Mouse (Mus musculus): ENCODE results near the gene Fsd1l. TPM values are rescaled to one million over a fixed set of nuclear protein-coding genes. Genes with fewer than 3 reads are reported as not detected.

Fsd1l gene
- polyA plus RNA-seq, 2 experiments: 5.7 to 9.8 TPM

DNA sequence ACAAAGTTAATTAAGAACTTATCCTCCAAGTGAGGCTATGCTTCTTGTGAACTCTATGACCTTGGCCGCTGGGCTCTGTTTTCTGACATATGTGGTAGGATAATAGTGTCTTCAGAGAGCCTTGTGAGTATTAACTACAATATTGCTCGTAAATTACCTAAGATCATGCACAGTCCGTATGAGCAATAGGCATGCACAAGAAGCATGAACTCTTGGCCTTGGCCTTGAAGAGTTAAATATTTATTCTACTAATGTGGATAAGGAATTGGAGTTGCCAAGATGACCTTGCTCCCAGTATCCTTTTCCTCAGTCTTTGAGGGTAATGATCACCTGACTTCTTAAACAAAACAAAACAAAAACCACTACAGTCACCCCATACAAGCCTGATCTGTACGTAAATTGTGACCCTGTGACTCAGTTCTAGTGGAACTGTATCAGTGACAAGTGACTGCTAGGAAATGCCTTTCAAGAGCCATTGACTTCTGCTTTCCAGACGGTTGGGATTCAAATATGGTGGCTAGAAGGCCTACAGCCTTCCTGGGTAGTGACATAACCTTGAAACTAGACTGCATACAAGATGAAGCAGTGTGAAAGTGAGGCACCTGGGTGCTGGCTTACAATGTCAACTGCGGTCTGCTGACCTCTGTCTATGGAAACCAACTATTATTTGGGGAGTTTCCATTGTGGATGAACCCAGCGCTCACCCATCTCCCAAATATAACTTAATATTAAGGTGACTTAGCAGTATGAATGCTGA is 40.4 kb upstream of the Fsd1l start:
- no peak for TF ChIP-seq POLR2A (IDR thresholded peaks at IDR 0.05; ENCODE audit: borderline replicate concordance, extremely low read depth, insufficient read depth, insufficient read length)
- H3K4me3 ChIP-seq (replicated peaks; ENCODE audit: low read length): no peak overlapping the region
- DNase-seq (ENCODE audit: low spot score) (no peak), ATAC-seq (ENCODE audit: low FRiP score, low read depth) (no peak)
- H3K9ac ChIP-seq (ENCODE audit: low read depth, low read length, severe bottlenecking): no peak overlapping the region
- H3K9me3 ChIP-seq (ENCODE audit: control insufficient read depth, low read length): no peaks in the 10 kb centered on the region
- H3K27ac ChIP-seq (replicated peaks; ENCODE audit: low read depth, low read length): no peak overlapping the region
- no peak overlapping the region for H3K4me2 ChIP-seq (replicated peaks; ENCODE audit: low read depth, low read length, severe bottlenecking)
- no peaks in the 10 kb centered on the region for H3K4me1 ChIP-seq (ENCODE audit: control insufficient read depth, insufficient read depth, low read length)
- 93% methylated on average over 7 of the region's 7 CpGs for WGBS
- no peaks in the 10 kb centered on the region for H3K36me3 ChIP-seq (ENCODE audit: control insufficient read depth, insufficient read depth, low read length)
- no peaks in the 10 kb centered on the region for H3K27me3 ChIP-seq (ENCODE audit: control insufficient read depth, insufficient read depth, low read length)

DNA sequence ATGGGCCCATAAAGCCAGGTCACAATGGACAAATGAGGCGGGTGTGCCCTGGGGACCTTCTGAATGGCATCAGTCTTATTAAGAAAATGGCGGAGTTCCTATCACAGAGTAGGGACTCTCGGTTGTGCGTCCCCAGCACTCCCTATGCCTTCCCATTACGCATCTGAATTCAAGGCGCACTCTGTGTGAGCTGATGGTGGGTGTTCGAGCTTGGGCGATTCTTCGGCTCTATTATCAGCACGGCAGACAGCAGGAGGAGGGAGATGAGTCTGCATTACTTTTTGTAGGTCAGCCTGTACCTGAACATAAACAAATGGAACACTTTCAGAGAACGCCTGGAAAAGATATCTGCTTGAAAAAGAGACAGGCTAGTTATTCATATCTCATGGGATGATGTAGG is 39.7 kb upstream of the Fsd1l start:
- DNase-seq (ENCODE audit: low spot score) (no peak), ATAC-seq (ENCODE audit: low FRiP score, low read depth) (no peak)
- WGBS: 93% methylated on average over 11 of the region's 11 CpGs
- TF ChIP-seq POLR2A (IDR thresholded peaks at IDR 0.05; ENCODE audit: borderline replicate concordance, extremely low read depth, insufficient read depth, insufficient read length): no peak
- Histone ChIP-seq H3K4me1 (ENCODE audit: control insufficient read depth, insufficient read depth, low read length) (no peaks in the 10 kb centered on the region), H3K27me3 (ENCODE audit: control insufficient read depth, insufficient read depth, low read length) (no peaks in the 10 kb centered on the region), H3K9ac (ENCODE audit: low read depth, low read length, severe bottlenecking) (no peak overlapping the region), H3K27ac (replicated peaks; ENCODE audit: low read depth, low read length) (no peak overlapping the region), H3K4me2 (replicated peaks; ENCODE audit: low read depth, low read length, severe bottlenecking) (no peak overlapping the region), H3K9me3 (ENCODE audit: control insufficient read depth, low read length) (no peaks in the 10 kb centered on the region), H3K4me3 (replicated peaks; ENCODE audit: low read length) (no peak overlapping the region), H3K36me3 (ENCODE audit: control insufficient read depth, insufficient read depth, low read length) (no peaks in the 10 kb centered on the region)

DNA sequence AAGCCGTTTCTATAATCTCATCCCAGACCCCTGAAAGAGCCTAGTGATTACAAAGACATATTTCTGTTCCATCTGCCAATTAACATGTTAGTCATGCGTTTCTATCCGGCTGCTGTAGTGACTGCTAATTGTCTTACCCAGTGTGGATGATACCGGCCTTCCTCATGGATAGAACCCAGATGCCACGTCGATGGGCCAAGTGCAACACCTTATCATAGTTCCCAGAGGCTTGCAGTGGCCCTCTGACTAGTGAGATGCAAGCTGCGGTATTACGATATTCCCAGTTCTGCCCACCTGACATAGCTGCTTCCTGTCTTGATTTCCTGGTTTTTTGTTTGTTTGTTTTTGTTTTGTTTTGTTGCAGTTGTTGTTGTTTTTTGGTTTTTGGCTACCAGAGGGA is 39.3 kb upstream of the Fsd1l start:
- no peak overlapping the region for H3K27ac ChIP-seq (replicated peaks; ENCODE audit: low read depth, low read length)
- DNase-seq (ENCODE audit: low spot score): no peak
- WGBS: 85% methylated on average over 8 of the region's 8 CpGs
- no peak for ATAC-seq (ENCODE audit: low FRiP score, low read depth)
- no peak overlapping the region for H3K4me3 ChIP-seq (replicated peaks; ENCODE audit: low read length)
- no peak for TF ChIP-seq POLR2A (IDR thresholded peaks at IDR 0.05; ENCODE audit: borderline replicate concordance, extremely low read depth, insufficient read depth, insufficient read length)
- H3K4me1 ChIP-seq (ENCODE audit: control insufficient read depth, insufficient read depth, low read length): no peaks in the 10 kb centered on the region
- H3K9ac ChIP-seq (ENCODE audit: low read depth, low read length, severe bottlenecking): no peak overlapping the region
- H3K9me3 ChIP-seq (ENCODE audit: control insufficient read depth, low read length): no peaks in the 10 kb centered on the region
- no peak overlapping the region for H3K4me2 ChIP-seq (replicated peaks; ENCODE audit: low read depth, low read length, severe bottlenecking)
- H3K36me3 ChIP-seq (ENCODE audit: control insufficient read depth, insufficient read depth, low read length): no peaks in the 10 kb centered on the region
- no peaks in the 10 kb centered on the region for H3K27me3 ChIP-seq (ENCODE audit: control insufficient read depth, insufficient read depth, low read length)

DNA sequence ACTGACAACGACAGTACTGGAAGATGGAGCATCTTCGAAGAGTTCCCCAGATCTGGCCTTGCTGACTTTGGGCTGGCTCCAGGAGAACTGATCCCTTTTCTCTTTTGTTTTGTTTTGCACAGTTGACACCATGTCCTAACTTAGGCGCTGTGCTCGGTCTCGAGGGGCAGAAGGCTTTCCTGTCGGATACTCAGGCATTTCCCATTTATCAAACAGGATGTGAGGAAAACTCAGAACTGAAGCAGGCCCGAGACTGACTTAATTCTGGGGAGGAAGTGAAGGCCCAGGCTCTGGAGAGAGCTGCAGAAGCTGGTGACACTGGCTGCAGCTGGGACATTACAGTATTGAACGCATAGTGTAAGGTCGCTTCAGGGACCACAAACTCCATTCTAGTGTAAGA is 38.9 kb upstream of the Fsd1l start:
- WGBS: 73% methylated on average over 9 of the region's 9 CpGs

DNA sequence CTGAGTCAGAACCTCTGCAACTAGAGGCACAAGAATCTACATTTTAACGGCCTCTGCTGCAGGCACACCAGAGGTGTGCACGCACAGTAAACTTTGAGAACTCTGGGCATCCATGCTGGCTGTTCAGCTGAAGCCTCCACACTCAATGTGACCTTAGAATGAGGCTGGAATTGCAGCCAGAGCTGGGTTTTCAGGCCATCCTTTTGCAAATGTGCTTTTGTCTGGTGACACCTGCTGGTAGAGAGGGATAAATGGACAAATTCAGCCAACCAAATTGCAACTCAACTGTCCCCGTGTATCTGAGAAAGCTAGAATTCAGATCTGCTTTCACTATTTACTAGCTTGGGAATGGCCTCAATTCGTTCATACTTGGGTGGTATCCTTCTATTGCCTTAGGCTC is 37.1 kb upstream of the Fsd1l start:
- Histone ChIP-seq H3K27ac (replicated peaks; ENCODE audit: low read depth, low read length) (no peak overlapping the region), H3K4me3 (replicated peaks; ENCODE audit: low read length) (no peak overlapping the region), H3K36me3 (ENCODE audit: control insufficient read depth, insufficient read depth, low read length) (no peaks in the 10 kb centered on the region), H3K4me1 (ENCODE audit: control insufficient read depth, insufficient read depth, low read length) (no peaks in the 10 kb centered on the region), H3K9me3 (ENCODE audit: control insufficient read depth, low read length) (no peaks in the 10 kb centered on the region), H3K27me3 (ENCODE audit: control insufficient read depth, insufficient read depth, low read length) (no peaks in the 10 kb centered on the region), H3K4me2 (replicated peaks; ENCODE audit: low read depth, low read length, severe bottlenecking) (no peak overlapping the region), H3K9ac (ENCODE audit: low read depth, low read length, severe bottlenecking) (no peak overlapping the region)
- ATAC-seq (ENCODE audit: low FRiP score, low read depth) (peak; percentile 41; the same call in 1 of the 2 replicates), DNase-seq (ENCODE audit: low spot score) (peak; percentile 75)
- TF ChIP-seq POLR2A (IDR thresholded peaks at IDR 0.05; ENCODE audit: borderline replicate concordance, extremely low read depth, insufficient read depth, insufficient read length): no peak
- 18% methylated on average over 4 of the region's 4 CpGs for WGBS

More for the DNA sequence above, 38.9 kb upstream of the Fsd1l start:
- H3K4me2 ChIP-seq (replicated peaks; ENCODE audit: low read depth, low read length, severe bottlenecking): no peak overlapping the region
- no peak overlapping the region for H3K9ac ChIP-seq (ENCODE audit: low read depth, low read length, severe bottlenecking)
- TF ChIP-seq POLR2A (IDR thresholded peaks at IDR 0.05; ENCODE audit: borderline replicate concordance, extremely low read depth, insufficient read depth, insufficient read length): no peak
- no peaks in the 10 kb centered on the region for H3K27me3 ChIP-seq (ENCODE audit: control insufficient read depth, insufficient read depth, low read length)
- H3K4me3 ChIP-seq (replicated peaks; ENCODE audit: low read length): no peak overlapping the region
- H3K36me3 ChIP-seq (ENCODE audit: control insufficient read depth, insufficient read depth, low read length): no peaks in the 10 kb centered on the region
- H3K27ac ChIP-seq (replicated peaks; ENCODE audit: low read depth, low read length): no peak overlapping the region
- ATAC-seq (ENCODE audit: low FRiP score, low read depth): no peak
- DNase-seq (ENCODE audit: low spot score): no peak
- no peaks in the 10 kb centered on the region for H3K9me3 ChIP-seq (ENCODE audit: control insufficient read depth, low read length)
- H3K4me1 ChIP-seq (ENCODE audit: control insufficient read depth, insufficient read depth, low read length): no peaks in the 10 kb centered on the region

Measured in limb, embryonic 14.5 days (tissue).